Mouse (Mus musculus) liver, embryonic 14.5 days (tissue): ENCODE measurements at regions not wholly inside any gene's neighbourhood (a gene's known extent, or its start where the extent isn't known, plus 50 kb on each side); places are given as distances from the start of the nearest gene placed in this dataset.

Source experiments
- ATAC-seq: fragments of 200-750 bp; cut with Nextera tagmentation; 2 replicates; pipeline ENCODE4 v1.8.0; 2017; ENCODE audit warnings: moderate number of reproducible peaks, mild to moderate bottlenecking, moderate library complexity; ENCODE audit not compliant: insufficient read depth
- DNase-seq, 3 experiments: peaks; one replicate each; pipeline ENCODE4 v3.0.0-alpha.2; 2012 to 2013; ENCODE audit warnings: low read depth in 3 of 3, low spot score in 3 of 3
- H3K27ac ChIP-seq: fragments of 300-500 bp; sonication (generic); 2 replicates; pipeline ENCODE4 v1.5.1; 2014; ENCODE audit warnings: moderate library complexity, mild to moderate bottlenecking, control low read depth, inconsistent platforms
- H3K27me3 ChIP-seq: fragments of 300-500 bp; sonication (generic); 2 replicates; pipeline ENCODE4 v1.6.1; 2014; ENCODE audit warnings: mild to moderate bottlenecking, low read length, moderate library complexity; ENCODE audit not compliant: control insufficient read depth, insufficient read depth
- H3K36me3 ChIP-seq: fragments of 300-500 bp; sonication (generic); replicated peaks from 2 replicates; pipeline ENCODE4 v1.6.1; 2014; ENCODE audit warnings: low read depth; ENCODE audit not compliant: control insufficient read depth, insufficient read depth
- H3K4me1 ChIP-seq, 2 experiments: fragments of 200-500 bp in 1 of 2; fragments of 300-500 bp in 1 of 2; sonication (generic) in 1 of 2; replicated peaks; 2 replicates each; pipeline ENCODE4 v1.6.1; 2012 to 2014; ENCODE audit warnings: antibody characterized with exemption in 1 of 2, inconsistent platforms in 1 of 2, low read length in 1 of 2; ENCODE audit not compliant: control insufficient read depth in 2 of 2, insufficient read depth in 2 of 2
- H3K4me2 ChIP-seq: fragments of 300-500 bp; sonication (generic); 2 replicates; pipeline ENCODE4 v1.6.1; 2014; ENCODE audit warnings: low read depth, mild to moderate bottlenecking, control low read depth, moderate library complexity
- H3K4me3 ChIP-seq, 2 experiments: fragments of 200-500 bp in 1 of 2; fragments of 300-500 bp in 1 of 2; sonication (generic) in 1 of 2; 2 replicates each; pipeline ENCODE4 v1.5.1; 2012 to 2014; ENCODE audit warnings: low read depth in 2 of 2, low read length in 2 of 2, mild to moderate bottlenecking in 2 of 2, control low read depth in 1 of 2, inconsistent platforms in 1 of 2, moderate library complexity in 1 of 2; ENCODE audit not compliant: insufficient read depth in 1 of 2
- H3K9ac ChIP-seq: fragments of 300-500 bp; sonication (generic); replicated peaks from 2 replicates; pipeline ENCODE4 v1.6.1; 2014; ENCODE audit warnings: mild to moderate bottlenecking, control low read depth, moderate library complexity
- H3K9me3 ChIP-seq: fragments of 300-500 bp; sonication (generic); 2 replicates; pipeline ENCODE4 v1.6.1; 2016; ENCODE audit warnings: low read length, mixed read lengths; ENCODE audit not compliant: control insufficient read depth
- CTCF ChIP-seq: IDR thresholded peaks from 2 replicates; pipeline ENCODE4 v1.5.1; 2016; ENCODE audit warnings: antibody characterized with exemption, low read depth, control low read depth
- EP300 ChIP-seq: IDR thresholded peaks from 2 replicates; pipeline ENCODE4 v1.6.1; 2016; ENCODE audit warnings: antibody characterized with exemption, low read depth
- WGBS: fragments of 180-500 bp; shearing (Covaris S2); extraction: QIAGEN DNeasy Blood & Tissue Kit; methylation state at CpG from one replicate; pipeline ENCODE4 v1.1.7; 2014; ENCODE audit not compliant: insufficient replicate concordance; 5-methylcytosine and 5-hydroxymethylcytosine counted together

- Histone ChIP-seq H3K27me3 (no peaks in the 10 kb centered on the region), H3K4me1 (peaks cover 0 to 5% of the 10 kb centered on the region in 2 experiments; a peak in 1 of 4 replicates), H3K4me3 (no peak overlapping the region), H3K9ac (no peak overlapping the region), H3K9me3 (no peaks in the 10 kb centered on the region), H3K27ac (no peak overlapping the region), H3K4me2 (no peak overlapping the region), H3K36me3 (no peaks in the 10 kb centered on the region)
- TF ChIP-seq EP300: no peak
- TF ChIP-seq CTCF: no peak
- ATAC-seq (no peak), DNase-seq (no peak)
- 35% methylated on average over 4 of the region's 4 CpGs for WGBS
These were observed 177.4 kb upstream of the Smim15 start for GRCm38 (mm10) chr13:107866825-107867224.

GRCm38 (mm10) chr13:107862793-107863654, 181.2 kb upstream of the Smim15 start:
- TF ChIP-seq CTCF: no peak
- Histone ChIP-seq H3K36me3 (no peaks in the 10 kb centered on the region), H3K4me3 (no peak overlapping the region), H3K9ac (no peak overlapping the region), H3K27ac (no peak overlapping the region), H3K27me3 (no peaks in the 10 kb centered on the region), H3K4me1 (peaks cover 0 to 5% of the 10 kb centered on the region in 2 experiments; a peak in 1 of 4 replicates), H3K4me2 (no peak overlapping the region), H3K9me3 (no peaks in the 10 kb centered on the region)
- DNase-seq (peak in 1 of 3 experiments; percentile 1), ATAC-seq (no peak)
- WGBS: 53% methylated on average over 11 of the region's 11 CpGs

GRCm38 (mm10) chr13:107861384-107862134, 182.7 kb upstream of the Smim15 start:
- H3K27me3 ChIP-seq: no peaks in the 10 kb centered on the region
- WGBS: 75% methylated on average over 17 of the region's 17 CpGs
- no peaks in the 10 kb centered on the region for H3K36me3 ChIP-seq
- no peak overlapping the region for H3K27ac ChIP-seq
- no peaks in the 10 kb centered on the region for H3K9me3 ChIP-seq
- DNase-seq (no peak), ATAC-seq (no peak)
- H3K4me2 ChIP-seq: no peak overlapping the region
- H3K9ac ChIP-seq: no peak overlapping the region
- no peak for TF ChIP-seq EP300
- TF ChIP-seq CTCF: no peak
- peaks cover 0 to 3% of the 10 kb centered on the region in 2 experiments; a peak in 1 of 4 replicates for H3K4me1 ChIP-seq
- no peak overlapping the region for H3K4me3 ChIP-seq

- TF ChIP-seq EP300: no peak
- TF ChIP-seq CTCF: no peak
- WGBS: 62% methylated on average over 13 of the region's 13 CpGs
- no peaks in the 10 kb centered on the region for H3K4me1 ChIP-seq
- H3K4me2 ChIP-seq: no peak overlapping the region
- no peaks in the 10 kb centered on the region for H3K36me3 ChIP-seq
- H3K4me3 ChIP-seq: no peak overlapping the region
- H3K27me3 ChIP-seq: no peaks in the 10 kb centered on the region
- no peak for ATAC-seq
- H3K27ac ChIP-seq: no peak overlapping the region
- DNase-seq: no peak
- no peaks in the 10 kb centered on the region for H3K9me3 ChIP-seq
- no peak overlapping the region for H3K9ac ChIP-seq
These were observed 187.0 kb upstream of the Smim15 start for GRCm38 (mm10) chr13:107857043-107857755.
